Mouse (Mus musculus): ENCODE measurements at regions not wholly inside any gene's neighbourhood (a gene's known extent, or its start where the extent isn't known, plus 50 kb on each side); places are given as distances from the start of the nearest gene placed in this dataset.

DNA sequence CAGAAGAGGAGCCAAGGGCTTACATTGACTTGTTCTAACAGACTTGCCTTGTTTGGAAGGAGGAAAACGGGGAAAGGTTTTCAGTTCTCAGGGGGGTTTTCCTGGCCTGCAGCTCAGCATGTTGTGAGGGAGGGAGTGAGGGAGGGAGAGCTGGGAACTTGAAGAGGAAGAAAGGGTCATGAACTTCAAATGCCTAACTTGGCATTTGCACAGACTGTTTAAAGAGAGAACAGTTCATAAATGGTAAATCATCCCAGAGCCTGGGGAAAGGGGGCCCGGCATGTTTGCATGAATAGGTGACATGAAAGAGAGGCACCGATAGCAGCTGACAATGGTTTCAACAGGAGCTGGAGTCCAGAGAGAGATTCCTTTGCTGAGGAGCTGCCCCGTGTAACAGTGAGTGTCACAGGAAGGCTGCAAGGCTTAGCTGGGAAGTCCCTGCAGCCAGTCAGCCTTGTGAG is 51.3 kb upstream of the Cxcr4 start:
- H3K27ac ChIP-seq (ENCODE audit: low read depth): no peak overlapping the region
- DNase-seq (no peak), ATAC-seq (no peak)
- no peaks in the 10 kb centered on the region for H3K27me3 ChIP-seq (ENCODE audit: insufficient read depth, low read length)
- no peak overlapping the region for H3K9ac ChIP-seq (replicated peaks)
- H3K9me3 ChIP-seq (ENCODE audit: low read length): no peaks in the 10 kb centered on the region
- H3K4me1 ChIP-seq (ENCODE audit: insufficient read depth): no peaks in the 10 kb centered on the region; the same call in 1 of the 2 replicates
- H3K36me3 ChIP-seq (replicated peaks; ENCODE audit: insufficient read depth, low read length): no peaks in the 10 kb centered on the region
- TF ChIP-seq CTCF (IDR thresholded peaks at IDR 0.05; ENCODE audit: low read depth) (no peak), EP300 (IDR thresholded peaks at IDR 0.05; ENCODE audit: low read depth) (no peak)
- no peak overlapping the region for H3K4me3 ChIP-seq (ENCODE audit: low read depth, low read length)
- 37% methylated on average over 4 of the region's 4 CpGs for WGBS (ENCODE audit: insufficient replicate concordance)
- no peak overlapping the region for H3K4me2 ChIP-seq (ENCODE audit: low read depth, low read length)

DNA sequence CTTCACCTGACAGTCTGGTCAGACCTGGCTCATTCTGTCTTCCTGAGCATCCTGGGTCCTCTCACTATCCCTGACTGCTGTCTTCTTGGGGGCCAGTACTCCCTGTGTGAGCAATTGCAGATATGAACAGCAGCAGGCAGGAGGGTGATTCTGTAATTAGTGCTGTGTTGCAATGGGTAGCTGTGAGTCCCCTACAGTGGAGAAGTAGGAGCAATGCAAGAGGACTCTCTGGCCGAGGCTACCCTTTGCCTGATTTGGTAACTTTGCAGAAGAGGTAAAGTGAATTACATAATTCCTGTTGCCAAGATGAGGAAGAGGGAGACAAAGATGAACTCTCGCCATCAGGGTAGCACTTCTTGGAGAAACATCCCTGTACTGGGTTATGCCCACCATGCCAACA is 50.1 kb upstream of the Cxcr4 start:
- DNase-seq (no peak), ATAC-seq (peak; percentile 45; the same call in 1 of the 2 replicates)
- Histone ChIP-seq H3K36me3 (replicated peaks; ENCODE audit: insufficient read depth, low read length) (no peaks in the 10 kb centered on the region), H3K9me3 (ENCODE audit: low read length) (no peaks in the 10 kb centered on the region), H3K4me1 (ENCODE audit: insufficient read depth) (no peaks in the 10 kb centered on the region; the same call in 1 of the 2 replicates), H3K27me3 (ENCODE audit: insufficient read depth, low read length) (no peaks in the 10 kb centered on the region), H3K4me3 (ENCODE audit: low read depth, low read length) (no peak overlapping the region), H3K27ac (ENCODE audit: low read depth) (no peak overlapping the region), H3K4me2 (ENCODE audit: low read depth, low read length) (no peak overlapping the region), H3K9ac (replicated peaks) (no peak overlapping the region)
- WGBS (ENCODE audit: insufficient replicate concordance): 61% methylated on average over 2 of the region's 2 CpGs
- TF ChIP-seq CTCF (IDR thresholded peaks at IDR 0.05; ENCODE audit: low read depth) (no peak), EP300 (IDR thresholded peaks at IDR 0.05; ENCODE audit: low read depth) (no peak)
